Mouse (Mus musculus): ENCODE data around the gene Pou2f2.

GRCm38 (mm10) chr7:25049295-25049930 is 130.1 kb downstream of the Pou2f2 start:
- TF ChIP-seq CTCF (IDR thresholded peaks at IDR 0.05; ENCODE audit: insufficient read depth, low read length) (no peak), POLR2A (IDR thresholded peaks at IDR 0.05; ENCODE audit: borderline replicate concordance, extremely low read depth, low read depth, low read length) (no peak)

All from lung, adult 2 months (tissue).